Mouse (Mus musculus): ENCODE data around the gene 7530416G11Rik. TPM values are rescaled to one million over a fixed set of nuclear protein-coding genes. Genes with fewer than 3 reads are reported as not detected.

7530416G11Rik gene
- total RNA-seq, 2 experiments from 2014 or later, result not detected

DNA sequence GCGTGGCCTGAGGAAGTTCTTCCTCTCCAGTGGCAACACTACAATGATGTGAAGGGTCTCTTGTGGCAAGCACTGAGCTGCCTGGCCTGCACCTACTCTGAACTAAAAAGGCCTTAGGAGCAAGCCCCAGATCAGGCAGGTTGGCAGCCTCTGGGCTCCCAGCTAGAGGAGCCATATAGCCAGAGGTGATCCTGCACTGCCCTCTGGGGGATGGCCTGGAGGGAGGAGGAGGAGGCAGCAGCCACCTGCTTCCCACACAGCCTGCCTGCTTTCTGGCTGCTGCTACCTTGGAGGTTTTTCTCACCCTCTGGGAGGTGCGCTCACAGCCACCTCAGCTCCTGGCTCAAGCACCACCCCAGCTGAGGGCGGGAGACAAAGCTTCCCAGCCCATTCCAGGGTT, 22.4 kb downstream of the 7530416G11Rik start:
- no peak for DNase-seq (ENCODE audit: extremely low spot score in 1 of 2, low spot score in 1 of 2)

DNA sequence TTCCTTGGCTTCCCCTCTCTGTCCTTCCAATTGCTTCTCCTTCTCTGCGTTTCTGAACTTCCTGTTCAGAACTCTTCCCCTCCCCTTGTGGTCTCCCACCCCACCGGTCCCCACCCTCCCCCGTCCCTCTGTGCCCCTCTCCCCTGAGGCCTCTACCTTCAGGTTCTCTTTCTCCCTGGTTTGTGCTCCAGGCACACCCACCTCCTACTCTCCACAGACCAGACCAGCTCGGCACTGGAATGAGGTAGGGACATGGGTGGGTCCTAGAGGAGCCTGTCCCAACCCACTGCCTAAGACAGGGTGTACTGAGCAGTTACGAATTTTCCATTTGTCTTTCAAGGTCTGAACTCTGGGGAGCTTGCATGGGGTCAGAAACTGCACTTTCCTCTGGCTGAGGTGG, 23.1 kb downstream of the 7530416G11Rik start:
- no peak for DNase-seq (ENCODE audit: extremely low spot score in 1 of 2, low spot score in 1 of 2)

DNA sequence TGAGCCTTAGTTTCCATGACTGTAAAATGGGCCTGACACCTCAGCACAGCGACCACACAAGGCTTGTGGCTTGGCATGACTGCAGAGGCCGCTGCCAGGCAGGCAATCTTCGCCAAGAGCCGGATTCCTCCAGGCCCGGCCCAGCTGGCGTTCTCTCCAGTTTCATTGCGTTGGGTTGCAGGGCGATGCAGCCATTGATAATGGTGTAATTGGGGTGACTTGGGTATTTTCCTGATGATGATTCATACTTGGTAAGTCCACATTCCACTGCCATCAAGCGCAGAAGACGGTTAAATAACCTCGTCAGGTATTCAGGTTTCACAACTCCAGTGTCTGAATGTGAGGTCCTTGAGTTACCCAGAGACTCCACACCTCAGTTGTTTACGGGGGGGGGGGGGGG, 23.7 kb downstream of the 7530416G11Rik start:
- no peak for DNase-seq (ENCODE audit: extremely low spot score in 1 of 2, low spot score in 1 of 2)

DNA sequence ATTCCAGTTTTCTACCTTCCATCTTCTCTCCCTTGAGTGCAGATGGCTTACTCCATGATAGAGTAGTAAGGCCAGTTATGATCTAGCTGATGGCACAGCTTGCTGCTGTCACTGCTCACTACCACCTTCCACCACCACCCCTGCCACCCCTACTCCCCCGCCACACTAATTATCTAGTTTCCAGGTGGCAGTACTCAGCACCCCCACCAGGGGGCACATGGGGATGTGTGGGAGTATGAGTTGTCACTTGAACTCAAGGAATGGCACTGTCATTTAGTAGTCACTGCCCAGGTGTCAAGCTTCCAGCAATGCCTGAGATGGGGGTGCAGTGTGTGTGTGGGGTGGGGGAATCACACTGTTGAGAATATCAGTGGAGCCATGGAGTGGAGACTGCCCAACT, 25.4 kb downstream of the 7530416G11Rik start:
- DNase-seq (ENCODE audit: extremely low spot score in 1 of 2, low spot score in 1 of 2), result peak in 1 of 2 experiments; percentile 72

DNA sequence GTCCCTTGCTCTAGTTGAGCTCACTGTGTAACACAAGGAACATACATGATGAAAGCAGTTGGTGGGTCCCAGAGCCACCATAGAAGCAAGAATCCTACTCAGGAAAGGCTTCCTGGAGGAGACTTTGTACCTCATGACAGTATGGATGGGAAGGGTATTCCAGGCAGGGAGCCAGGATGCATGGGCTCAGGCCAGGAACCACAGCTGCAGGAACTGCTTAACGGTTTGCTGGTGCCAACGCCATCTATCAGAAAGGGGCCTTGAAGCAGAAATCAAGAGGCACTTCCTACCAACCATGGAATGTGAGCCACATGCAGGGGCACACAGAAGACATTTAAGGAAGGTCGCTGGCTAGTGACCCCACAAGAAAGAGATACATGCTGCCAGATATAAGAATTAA, 28.3 kb downstream of the 7530416G11Rik start:
- DNase-seq (ENCODE audit: extremely low spot score in 1 of 2, low spot score in 1 of 2), result no peak

DNA sequence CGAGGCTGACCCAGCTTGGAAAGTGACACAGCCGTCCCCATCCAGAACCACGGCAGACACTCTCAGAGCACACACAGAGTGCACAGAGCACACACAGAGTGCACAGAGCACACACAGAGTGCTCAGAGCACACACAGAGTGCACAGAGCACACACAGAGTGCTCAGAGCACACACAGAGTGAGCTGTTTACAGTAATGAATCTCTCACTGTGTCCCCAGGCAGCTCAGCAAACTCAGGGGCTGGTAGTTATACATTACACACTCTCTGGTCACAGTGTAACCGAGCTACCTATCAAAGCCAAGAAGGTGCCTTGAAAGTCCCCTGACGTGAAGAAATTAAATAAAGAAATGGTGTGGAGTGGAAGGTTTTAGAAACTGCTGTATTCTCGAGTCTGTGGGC, 33.6 kb downstream of the 7530416G11Rik start:
- DNase-seq (ENCODE audit: extremely low spot score in 1 of 2, low spot score in 1 of 2), result no peak

DNA sequence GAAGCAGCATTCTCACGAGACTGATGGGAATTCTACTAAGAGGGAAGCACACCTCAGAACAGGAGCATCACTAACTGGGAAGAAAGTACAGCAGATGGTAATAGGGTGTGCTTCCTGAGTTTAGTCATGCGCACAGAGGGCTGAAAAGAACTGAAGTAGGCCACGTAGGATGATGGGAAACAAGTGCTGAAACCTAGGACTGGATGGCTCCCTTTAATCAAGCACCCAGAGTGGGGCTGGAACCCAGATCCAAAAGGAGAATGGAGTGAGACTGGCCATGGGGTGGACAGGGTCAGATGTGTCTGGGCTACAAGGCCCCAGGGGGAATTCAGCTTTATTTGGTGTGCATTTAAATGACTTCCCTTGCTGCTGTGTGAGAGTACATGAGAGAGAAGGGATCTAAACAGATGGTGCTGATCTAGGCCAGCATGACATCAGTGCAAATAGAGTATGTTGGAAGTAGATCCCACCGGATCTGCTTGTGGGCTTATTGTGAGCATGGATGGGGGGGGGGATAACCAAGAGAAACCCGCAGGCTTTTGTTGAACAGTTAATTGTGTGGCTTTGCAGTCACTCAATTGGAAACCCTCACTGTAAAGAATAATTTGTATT, 36.5 kb downstream of the 7530416G11Rik start:
- DNase-seq (ENCODE audit: extremely low spot score in 1 of 2, low spot score in 1 of 2), result no peak

DNA sequence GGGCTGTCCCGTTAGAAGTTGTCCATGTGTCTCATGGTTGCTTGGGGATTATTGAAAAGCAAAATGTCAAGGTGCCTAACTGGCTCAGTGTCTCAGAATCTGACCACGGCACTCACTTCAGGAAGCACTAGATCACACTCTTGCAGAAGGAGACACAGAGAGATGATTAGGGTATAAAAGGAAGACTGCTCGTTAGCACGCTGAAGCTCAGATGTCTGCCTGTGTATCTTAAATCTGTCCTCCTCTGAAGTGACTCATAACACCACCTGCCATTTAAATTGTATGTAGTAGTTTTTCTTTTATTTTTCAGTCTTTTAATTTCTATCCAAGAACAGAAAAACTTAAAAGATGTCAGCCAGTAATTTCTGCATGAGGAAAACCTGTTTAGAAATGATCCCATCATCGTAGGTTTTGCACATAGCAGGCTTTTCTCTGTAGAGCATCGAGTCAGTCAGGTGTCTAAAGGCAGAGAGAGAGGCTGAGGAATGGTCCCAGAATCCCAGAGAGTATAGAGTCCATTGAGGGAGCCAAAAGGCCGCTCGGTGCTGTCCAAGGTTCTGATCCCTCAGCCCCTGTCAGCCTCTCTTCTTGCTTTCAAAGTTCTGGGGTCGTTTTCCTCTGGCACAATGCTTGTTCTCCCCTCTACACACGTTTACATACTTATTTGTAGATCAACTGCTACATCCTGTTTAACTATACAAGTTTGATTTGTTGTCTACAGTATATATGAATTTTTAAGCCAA, 38.0 kb downstream of the 7530416G11Rik start:
- no peak for DNase-seq (ENCODE audit: extremely low spot score in 1 of 2, low spot score in 1 of 2)

DNA sequence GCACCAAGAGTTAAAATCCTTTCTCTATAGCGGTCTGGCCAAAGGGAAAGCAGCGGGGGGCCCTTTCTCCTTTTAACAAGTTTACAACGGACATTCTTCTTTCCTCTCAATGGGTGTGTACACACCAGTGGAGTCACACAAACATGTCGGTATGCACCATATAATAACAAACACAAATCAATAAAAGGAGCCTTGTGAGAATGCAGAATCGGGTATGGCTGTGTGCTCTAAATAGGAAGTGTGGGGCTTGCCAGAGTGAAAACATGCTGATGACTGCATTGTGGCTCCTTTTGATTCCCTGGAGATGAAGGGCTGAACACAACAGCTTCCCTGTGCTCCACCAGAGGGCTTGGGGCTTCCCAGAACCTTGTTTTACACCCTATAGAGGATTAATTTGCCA, 38.8 kb downstream of the 7530416G11Rik start:
- DNase-seq (ENCODE audit: extremely low spot score in 1 of 2, low spot score in 1 of 2), result no peak

DNA sequence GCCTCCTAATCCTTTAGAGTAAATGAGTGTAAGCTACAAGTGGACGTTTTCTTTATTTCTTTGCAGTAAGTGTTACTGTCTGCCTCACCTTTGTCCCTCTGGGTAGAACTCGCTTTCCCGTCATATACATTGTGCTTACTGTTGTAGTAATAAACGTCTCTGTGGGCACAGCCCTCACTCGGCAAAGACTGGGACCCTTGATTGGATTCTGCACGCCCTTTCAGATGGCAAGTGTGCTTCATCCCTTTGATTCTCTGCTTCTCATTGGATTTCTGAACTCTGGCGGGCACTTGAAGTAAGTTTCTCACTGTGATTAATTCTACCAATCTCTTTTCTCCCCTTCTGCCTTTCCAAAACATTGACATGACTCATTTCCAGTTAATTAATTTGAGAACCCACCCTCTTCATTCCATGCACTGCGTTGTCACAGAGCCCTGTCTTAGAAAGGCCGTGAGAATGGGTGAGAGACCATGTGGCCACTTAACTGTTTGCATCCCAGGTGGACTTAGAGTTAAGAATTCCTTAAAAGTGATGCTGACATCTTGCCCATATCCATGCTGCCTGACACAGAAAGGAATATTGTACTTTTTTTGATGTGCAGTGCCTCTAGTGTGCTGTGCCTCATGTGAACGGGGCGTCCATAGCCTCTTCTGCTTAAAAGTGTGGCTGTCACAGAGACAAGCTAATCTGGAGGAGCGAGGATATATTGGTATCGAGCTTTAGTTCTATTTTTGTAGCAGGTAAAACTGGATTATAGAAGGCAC, 39.8 kb downstream of the 7530416G11Rik start:
- no peak for DNase-seq (ENCODE audit: extremely low spot score in 1 of 2, low spot score in 1 of 2)

DNA sequence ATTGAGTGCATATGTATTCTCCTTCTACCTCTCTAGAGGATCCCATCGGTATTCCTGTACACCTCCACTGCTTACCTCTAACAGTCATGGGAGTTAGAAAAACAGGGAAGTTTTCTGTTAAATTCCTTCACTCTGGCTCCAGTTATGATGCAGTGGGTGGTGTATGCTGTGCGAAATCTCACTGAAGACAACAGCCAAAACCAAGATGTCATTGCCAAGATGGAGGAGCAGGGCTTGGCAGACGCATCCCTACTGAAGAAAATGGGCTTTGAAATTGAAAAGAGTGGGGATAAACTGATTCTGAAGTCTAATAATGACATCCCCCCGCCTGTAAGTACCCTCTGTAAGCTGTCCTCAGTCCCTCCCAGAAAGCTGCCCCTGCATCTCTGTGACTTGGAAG, 40.9 kb downstream of the 7530416G11Rik start:
- no peak for DNase-seq (ENCODE audit: extremely low spot score in 1 of 2, low spot score in 1 of 2)

DNA sequence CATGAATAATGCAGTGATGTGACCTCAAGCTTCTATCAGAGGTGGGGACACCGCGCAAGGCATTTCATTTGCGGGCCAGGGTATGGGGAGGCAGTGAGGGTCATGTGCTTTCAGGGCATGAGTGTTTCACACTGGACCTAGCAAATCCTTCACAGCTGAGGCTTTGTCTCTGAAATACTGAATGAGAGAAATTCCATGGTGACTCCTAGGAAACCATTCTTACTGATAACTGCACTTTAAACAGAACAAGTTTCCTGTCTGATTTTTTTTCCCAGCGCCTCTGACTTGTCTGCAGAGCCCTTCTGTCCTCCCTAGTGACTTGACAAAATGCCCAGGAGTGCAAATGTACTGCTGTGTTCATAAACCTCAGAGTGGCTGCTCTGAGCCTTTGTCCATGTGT, 41.5 kb downstream of the 7530416G11Rik start:
- no peak for DNase-seq (ENCODE audit: extremely low spot score in 1 of 2, low spot score in 1 of 2)

DNA sequence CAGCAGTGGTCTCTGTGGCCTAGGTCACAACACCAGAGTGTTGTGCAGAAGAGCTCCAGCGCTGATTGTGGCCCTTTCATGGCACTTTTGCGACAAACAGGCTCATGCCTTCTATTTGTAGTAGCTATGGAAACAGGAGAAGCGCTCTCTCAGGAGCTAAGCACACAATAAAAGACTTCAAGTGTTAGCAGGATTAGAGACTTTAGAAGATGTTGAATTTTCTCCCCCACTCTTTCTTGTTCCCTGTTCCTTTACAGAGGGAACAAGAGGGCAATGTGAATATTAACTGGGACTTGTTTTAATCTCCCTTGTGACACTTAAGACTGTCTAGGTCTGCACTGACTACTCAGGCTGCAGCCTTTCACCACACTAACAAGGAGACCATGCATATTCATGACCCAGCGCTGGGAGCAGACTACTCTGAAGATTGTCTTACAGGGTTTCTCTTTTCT, 44.4 kb downstream of the 7530416G11Rik start:
- no peak for DNase-seq (ENCODE audit: extremely low spot score in 1 of 2, low spot score in 1 of 2)

DNA sequence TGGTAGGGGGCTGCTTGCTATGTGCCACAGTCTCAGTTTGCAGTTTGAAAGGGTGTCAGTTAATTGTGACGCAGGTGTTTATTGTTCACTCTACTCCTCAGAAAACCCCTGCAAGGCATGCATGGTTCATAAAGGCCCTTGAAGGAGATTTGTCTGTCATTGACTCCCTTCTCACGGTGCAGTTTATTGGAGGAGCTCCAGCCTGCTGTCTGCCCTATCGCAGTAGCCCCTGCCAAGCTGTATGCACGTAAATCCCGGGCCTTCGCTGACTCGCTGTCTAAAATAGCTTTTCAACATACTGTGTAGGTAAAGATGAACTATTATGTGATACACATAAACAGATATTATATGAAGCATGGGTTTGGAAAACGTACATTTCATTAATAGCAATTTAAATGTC, 45.2 kb downstream of the 7530416G11Rik start:
- no peak for DNase-seq (ENCODE audit: extremely low spot score in 1 of 2, low spot score in 1 of 2)

DNA sequence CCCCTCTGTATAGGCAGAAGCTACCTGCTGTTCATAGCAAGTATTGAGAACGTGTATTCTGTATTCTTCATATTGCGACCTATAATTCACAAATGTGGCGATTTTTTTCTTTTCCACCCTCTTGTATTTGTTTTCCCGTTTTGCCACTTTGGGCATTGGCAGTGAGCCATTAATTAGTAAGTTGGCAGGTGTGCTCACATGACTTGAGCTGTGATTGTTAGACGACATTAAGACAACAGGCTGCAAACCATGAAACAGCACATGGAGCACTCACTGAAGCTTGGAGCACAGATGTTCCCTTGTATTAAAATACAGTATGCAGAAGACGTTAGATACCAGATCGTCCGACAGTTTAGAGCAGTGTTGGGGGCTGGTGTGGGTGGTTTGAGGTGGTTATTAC, 46.1 kb downstream of the 7530416G11Rik start:
- DNase-seq (ENCODE audit: extremely low spot score in 1 of 2, low spot score in 1 of 2), result no peak

DNA sequence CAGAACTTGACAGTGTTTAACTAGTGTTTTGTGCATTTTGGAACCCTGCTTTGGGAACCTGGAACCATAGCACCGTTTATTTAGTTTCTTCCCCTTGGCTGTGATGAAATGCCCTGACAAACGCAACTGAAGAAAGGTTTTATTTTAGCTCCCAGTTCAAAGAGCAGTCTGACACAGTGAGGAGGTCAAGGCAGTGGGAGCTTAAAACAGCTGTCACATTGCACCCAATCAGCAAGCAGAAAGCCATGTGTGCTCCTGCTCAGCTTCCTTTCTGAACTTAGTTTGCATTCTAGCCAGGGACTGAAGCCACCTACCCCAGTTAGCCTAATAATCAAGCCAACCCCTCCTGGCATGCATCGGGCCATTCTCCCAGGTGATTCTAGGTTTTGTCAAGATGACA, 56.4 kb downstream of the 7530416G11Rik start:
- DNase-seq (ENCODE audit: extremely low spot score in 1 of 2, low spot score in 1 of 2), result no peak

Other genes starting within 250 kb of the 7530416G11Rik start
- 100 to 1,000 TPM; 292 to 314 TPM for gene Atxn10, start 167.0 kb downstream of the 7530416G11Rik start, total RNA-seq (2021)
- 10 to 100 TPM; 45.3 to 46.9 TPM for gene Wnt7b, start 79.2 kb upstream of the 7530416G11Rik start, total RNA-seq (2021)
- 1 to 10 TPM; 3.1 to 3.3 TPM for gene Ppara, start 231.8 kb upstream of the 7530416G11Rik start, total RNA-seq (2021)

Data from layer of hippocampus, postnatal 25 days (tissue).